Mouse (Mus musculus) ovary, postnatal 14 days (tissue): ENCODE data around the gene Gm3512.
"Not testable (repeated sequence)": the region's sequence is repeated elsewhere in the genome, so short reads cannot be mapped to it uniquely, and the experiment has no call there.

Experiments used
- DNase-seq: peaks from one replicate; pipeline ENCODE4 v3.0.0; 2022; ENCODE audit warnings: low spot score

Gm3512 gene

GRCm38 (mm10) chr14:7174483-7174971 is at the start of gene Gm3512:
Gene Gm3512, minus strand, starts transcription at chr14:7174533.
- not testable (repeated sequence) for DNase-seq

GRCm38 (mm10) chr14:7200070-7200469 is 25.7 kb upstream of the Gm3512 start:
- not testable (repeated sequence) for DNase-seq

- not testable (repeated sequence) for DNase-seq
Observed at GRCm38 (mm10) chr14:7194440-7194839, 20.1 kb upstream of the Gm3512 start, which contains the start of gene Gm16434. Gene Gm16434, minus strand, starts transcription at chr14:7194540.

GRCm38 (mm10) chr14:7125312-7125711 is 49.0 kb downstream of the Gm3512 start, which contains the start of gene Gm6676:
Gene Gm6676, minus strand, starts transcription at chr14:7125412.
- not testable (repeated sequence) for DNase-seq

GRCm38 (mm10) chr14:7105124-7105802 is 69.1 kb downstream of the Gm3512 start:
- DNase-seq, result not testable (repeated sequence)
